In the genomic region with DNA sequence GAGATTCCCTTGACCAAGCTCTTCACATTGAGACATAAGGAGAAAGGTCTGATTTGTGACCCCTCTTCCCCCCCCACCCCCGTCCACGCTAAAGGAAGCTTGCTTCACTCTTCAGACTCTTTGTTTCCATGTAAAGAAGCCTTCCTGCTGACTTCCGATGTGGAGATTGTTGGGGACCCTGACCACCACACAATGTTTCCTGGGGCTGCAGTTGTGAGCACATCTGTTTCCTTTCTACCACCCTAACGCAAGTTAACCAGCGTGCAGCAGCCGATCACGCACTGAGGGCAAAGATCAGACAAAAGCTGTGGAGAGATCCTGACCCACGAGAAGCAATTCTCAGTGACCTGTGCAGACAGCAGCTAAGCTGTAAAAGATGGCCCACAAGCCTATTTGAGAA, we compare ENCODE assay signal across 22 mouse cellular contexts. TPM values are rescaled to one million over a fixed set of nuclear protein-coding genes. Genes with fewer than 3 reads are reported as not detected.
DNase-seq lines count a peak whose midpoint lies in the region; ATAC-seq and TF ChIP-seq lines count a peak whose summit lies in the region.
"Had no signal": no experiment of that assay in that cellular context is flagged by ENCODE, and none has a peak within 500 bp of the region (broad histone marks: within the 10 kb centered on the region; RNA-seq: fewer than 3 reads in every experiment).

No protein-coding gene starts in this region.

- H3K27ac ChIP-seq in embryonic facial prominence, embryonic 10.5 days (replicated peaks): peak overlapping the region; percentile 12; the same call in 1 of the 2 replicates
- no peak overlapping the region for H3K27ac ChIP-seq in layer of hippocampus, adult 2 months
- H3K27ac ChIP-seq: embryonic facial prominence, embryonic 12.5 days; heart, embryonic 15.5 days; limb, embryonic 12.5 days; liver, embryonic 13.5 days; stomach, embryonic 15.5 days had no signal

- 29% methylated on average over 8 of the region's 8 CpGs for WGBS in embryonic facial prominence, embryonic 10.5 days

- H3K36me3 ChIP-seq in embryonic facial prominence, embryonic 10.5 days (replicated peaks): no peaks in the 10 kb centered on the region
- H3K36me3 ChIP-seq: embryonic facial prominence, embryonic 12.5 days; heart, embryonic 15.5 days; limb, embryonic 12.5 days; liver, embryonic 13.5 days; stomach, embryonic 15.5 days had no signal

- H3K4me1 ChIP-seq in embryonic facial prominence, embryonic 10.5 days: peaks cover 7% of the 10 kb centered on the region
- H3K4me1 ChIP-seq: embryonic facial prominence, embryonic 12.5 days; heart, embryonic 15.5 days; limb, embryonic 12.5 days; liver, embryonic 13.5 days; stomach, embryonic 15.5 days had no signal

- no peaks in the 10 kb centered on the region for H3K27me3 ChIP-seq in embryonic facial prominence, embryonic 10.5 days (replicated peaks; ENCODE audit: low read depth, poor library complexity, severe bottlenecking)
- H3K27me3 ChIP-seq: embryonic facial prominence, embryonic 12.5 days; heart, embryonic 15.5 days; limb, embryonic 12.5 days; liver, embryonic 13.5 days; stomach, embryonic 15.5 days had no signal

- ATAC-seq in common myeloid progenitor, adult 5-6 weeks (replicated peaks; ENCODE audit: low read depth, poor library complexity, severe bottlenecking): peak; percentile 58
- ATAC-seq: forebrain, embryonic 14.5 days; midbrain, embryonic 16.5 days had no signal

- H3K4me3 ChIP-seq in embryonic facial prominence, embryonic 10.5 days: no peak overlapping the region
- H3K4me3 ChIP-seq in layer of hippocampus, adult 2 months: no peak overlapping the region
- H3K4me3 ChIP-seq: embryonic facial prominence, embryonic 12.5 days; erythroblast, embryonic 14.5 days; heart, embryonic 15.5 days; limb, embryonic 12.5 days; liver, embryonic 13.5 days; stomach, embryonic 15.5 days had no signal

- DNase-seq in kidney, adult 9 months: peak; percentile 27
- DNase-seq in kidney, adult 18-20 months: no peak
- DNase-seq in embryonic facial prominence, embryonic 10.5 days (ENCODE audit: low spot score): peak; percentile 20
- DNase-seq in kidney, postnatal 36 days: peak; percentile 17 to 19
- DNase-seq in layer of hippocampus, adult 2 months (ENCODE audit: low spot score in 2 of 2): no peak
- DNase-seq in thymus, postnatal 14 days: no peak
- no peak for DNase-seq in layer of hippocampus, postnatal 10 days (ENCODE audit: low spot score in 2 of 2)
- DNase-seq: B cell, adult 2 months; cerebellum, adult 9-10 months; gastrocnemius, postnatal 14 days; liver, embryonic 13.5 days; thymus, adult 18-20 months had no signal

- TF ChIP-seq CTCF in layer of hippocampus, adult 2 months (conservative IDR thresholded peaks at IDR 0.05): no peak

- H3K9me3 ChIP-seq in embryonic facial prominence, embryonic 10.5 days: no peaks in the 10 kb centered on the region
- H3K9me3 ChIP-seq: embryonic facial prominence, embryonic 12.5 days; heart, embryonic 15.5 days; limb, embryonic 12.5 days; liver, embryonic 13.5 days; stomach, embryonic 15.5 days had no signal

RNA-seq across cellular contexts. Expression of a gene that starts 24.8 kb away (rescaled TPM):
- total RNA-seq in common myeloid progenitor, adult 5-6 weeks (2017): not detected in 2 replicates
- 0.26 and 0.27 TPM in 2 replicates for polyA plus RNA-seq in embryonic facial prominence, embryonic 10.5 days (2016; fragmentation: Nextera tagmentation; extraction: Ambion mirVana)
- total RNA-seq in layer of hippocampus, adult 2 months (2021): not detected
- total RNA-seq in layer of hippocampus, postnatal 10 days (2021): under 1 TPM; 0.49 to 0.53 TPM
- total RNA-seq: heart, adult 8-10 months; megakaryocyte, adult 5-6 weeks had no signal
- polyA plus RNA-seq: erythroblast, embryonic 14.5 days had no signal

RNA-seq across cellular contexts. Expression of a gene that starts 54.2 kb away (rescaled TPM):
- 1.4 and 3.4 TPM in 2 replicates for total RNA-seq in common myeloid progenitor, adult 5-6 weeks (2017)
- polyA plus RNA-seq in embryonic facial prominence, embryonic 10.5 days (2016; fragmentation: Nextera tagmentation; extraction: Ambion mirVana): 14.3 and 14.7 TPM in 2 replicates
- total RNA-seq in layer of hippocampus, adult 2 months (2021): 10 to 100 TPM; 11.1 to 12.0 TPM
- total RNA-seq in layer of hippocampus, postnatal 10 days (2021): 1 to 10 TPM; 6.8 to 8.2 TPM

Comparison
In these comparisons a context has a peak if more than half of its experiments do, and no peak if none do; other contexts are left out.
1. DNase-seq: peak in kidney, adult 9 months (single experiment), embryonic facial prominence, embryonic 10.5 days (single experiment) and kidney, postnatal 36 days (2 of 2); none in kidney, adult 18-20 months (single experiment), layer of hippocampus, adult 2 months (0 of 2), thymus, postnatal 14 days (single experiment) and layer of hippocampus, postnatal 10 days (0 of 2).